Mouse (Mus musculus): ENCODE measurements around the gene Arih2. TPM values are rescaled to one million over a fixed set of nuclear protein-coding genes. Genes with fewer than 3 reads are reported as not detected.

Gene Arih2
- 44.3 and 46.7 TPM in 2 replicates for polyA plus RNA-seq (2015; fragmentation: Nextera tagmentation; extraction: Ambion mirVana)

- no peaks in the 10 kb centered on the region for H3K9me3 ChIP-seq (ENCODE audit: control insufficient read depth, low read length)
- peak within 1 kb of the TSS; percentile 86 for H3K9ac ChIP-seq (ENCODE audit: low read length)
- H3K4me2 ChIP-seq (ENCODE audit: low read depth, low read length), result peak within 1 kb of the TSS; percentile 81
- H3K4me1 ChIP-seq (replicated peaks; ENCODE audit: control insufficient read depth, insufficient read depth, low read length), result peaks cover 13% of the 10 kb centered on the region
- peaks cover 2% of the 10 kb centered on the region; the same call in 1 of the 2 replicates for H3K36me3 ChIP-seq (ENCODE audit: control insufficient read depth, insufficient read depth, low read length)
- WGBS, result under 1% methylated on average over 107 of the region's 112 CpGs
- H3K27me3 ChIP-seq (ENCODE audit: control insufficient read depth, insufficient read depth, low read depth, low read length), result no peaks in the 10 kb centered on the region
- H3K4me3 ChIP-seq (ENCODE audit: low read length), result peak within 1 kb of the TSS; percentile 71
- H3K27ac ChIP-seq (ENCODE audit: low read length), result peak within 1 kb of the TSS; percentile 56
- ATAC-seq (ENCODE audit: low read depth), result peak; percentile 99
Measured at GRCm38 (mm10) chr9:108648611-108649560, at the start of gene Arih2. Gene Arih2, minus strand, starts transcription at chr9:108649386.

- no peaks in the 10 kb centered on the region for H3K36me3 ChIP-seq (ENCODE audit: control insufficient read depth, insufficient read depth, low read length)
- H3K27ac ChIP-seq (ENCODE audit: low read length), result no peak overlapping the region
- no peaks in the 10 kb centered on the region for H3K27me3 ChIP-seq (ENCODE audit: control insufficient read depth, insufficient read depth, low read depth, low read length)
- ATAC-seq (ENCODE audit: low read depth), result no peak
- no peak overlapping the region for H3K9ac ChIP-seq (ENCODE audit: low read length)
- WGBS, result 86% methylated on average over 1 of the region's 1 CpGs
- H3K9me3 ChIP-seq (ENCODE audit: control insufficient read depth, low read length), result no peaks in the 10 kb centered on the region
- peaks cover 15% of the 10 kb centered on the region for H3K4me1 ChIP-seq (replicated peaks; ENCODE audit: control insufficient read depth, insufficient read depth, low read length)
- no peak overlapping the region for H3K4me3 ChIP-seq (ENCODE audit: low read length)
- no peak overlapping the region for H3K4me2 ChIP-seq (ENCODE audit: low read depth, low read length)
Measured at GRCm38 (mm10) chr9:108694533-108694932, 45.3 kb upstream of the Arih2 start.

- WGBS, result 76% methylated on average over 4 of the region's 4 CpGs
- Histone ChIP-seq H3K36me3 (ENCODE audit: control insufficient read depth, insufficient read depth, low read length) (no peaks in the 10 kb centered on the region), H3K27ac (ENCODE audit: low read length) (no peak overlapping the region), H3K9ac (ENCODE audit: low read length) (no peak overlapping the region), H3K27me3 (ENCODE audit: control insufficient read depth, insufficient read depth, low read depth, low read length) (no peaks in the 10 kb centered on the region), H3K9me3 (ENCODE audit: control insufficient read depth, low read length) (no peaks in the 10 kb centered on the region), H3K4me1 (replicated peaks; ENCODE audit: control insufficient read depth, insufficient read depth, low read length) (peaks cover 15% of the 10 kb centered on the region), H3K4me2 (ENCODE audit: low read depth, low read length) (peak overlapping the region; percentile 29; the same call in 1 of the 2 replicates), H3K4me3 (ENCODE audit: low read length) (no peak overlapping the region)
- ATAC-seq (ENCODE audit: low read depth), result no peak
Measured at GRCm38 (mm10) chr9:108693946-108694345, 44.8 kb upstream of the Arih2 start.

GRCm38 (mm10) chr9:108692226-108693041 is 43.2 kb upstream of the Arih2 start:
- peak; percentile 72 for ATAC-seq (ENCODE audit: low read depth)
- Histone ChIP-seq H3K27me3 (ENCODE audit: control insufficient read depth, insufficient read depth, low read depth, low read length) (no peaks in the 10 kb centered on the region), H3K9me3 (ENCODE audit: control insufficient read depth, low read length) (no peaks in the 10 kb centered on the region), H3K4me1 (replicated peaks; ENCODE audit: control insufficient read depth, insufficient read depth, low read length) (peaks cover 17% of the 10 kb centered on the region), H3K27ac (ENCODE audit: low read length) (peak overlapping the region; percentile 50), H3K9ac (ENCODE audit: low read length) (peak overlapping the region; percentile 78), H3K36me3 (ENCODE audit: control insufficient read depth, insufficient read depth, low read length) (no peaks in the 10 kb centered on the region), H3K4me2 (ENCODE audit: low read depth, low read length) (peak overlapping the region; percentile 98), H3K4me3 (ENCODE audit: low read length) (peak overlapping the region; percentile 80)
- under 1% methylated on average over 92 of the region's 92 CpGs for WGBS

- Histone ChIP-seq H3K36me3 (ENCODE audit: control insufficient read depth, insufficient read depth, low read length) (no peaks in the 10 kb centered on the region), H3K9me3 (ENCODE audit: control insufficient read depth, low read length) (no peaks in the 10 kb centered on the region), H3K4me1 (replicated peaks; ENCODE audit: control insufficient read depth, insufficient read depth, low read length) (peaks cover 17% of the 10 kb centered on the region), H3K4me2 (ENCODE audit: low read depth, low read length) (peak overlapping the region; percentile 98), H3K27ac (ENCODE audit: low read length) (peak overlapping the region; percentile 50), H3K4me3 (ENCODE audit: low read length) (peak overlapping the region; percentile 80), H3K27me3 (ENCODE audit: control insufficient read depth, insufficient read depth, low read depth, low read length) (no peaks in the 10 kb centered on the region), H3K9ac (ENCODE audit: low read length) (peak overlapping the region; percentile 78)
- peak; percentile 95 for ATAC-seq (ENCODE audit: low read depth)
- under 1% methylated on average over 40 of the region's 42 CpGs for WGBS
Measured at GRCm38 (mm10) chr9:108691846-108692225, 42.6 kb upstream of the Arih2 start.

GRCm38 (mm10) chr9:108691371-108691770 is 42.2 kb upstream of the Arih2 start:
- no peaks in the 10 kb centered on the region for H3K36me3 ChIP-seq (ENCODE audit: control insufficient read depth, insufficient read depth, low read length)
- peak overlapping the region; percentile 50 for H3K27ac ChIP-seq (ENCODE audit: low read length)
- no peak for ATAC-seq (ENCODE audit: low read depth)
- peak overlapping the region; percentile 78 for H3K9ac ChIP-seq (ENCODE audit: low read length)
- H3K4me2 ChIP-seq (ENCODE audit: low read depth, low read length), result peak overlapping the region; percentile 98
- H3K4me1 ChIP-seq (replicated peaks; ENCODE audit: control insufficient read depth, insufficient read depth, low read length), result peaks cover 17% of the 10 kb centered on the region
- no peaks in the 10 kb centered on the region for H3K9me3 ChIP-seq (ENCODE audit: control insufficient read depth, low read length)
- H3K4me3 ChIP-seq (ENCODE audit: low read length), result peak overlapping the region; percentile 80
- no peaks in the 10 kb centered on the region for H3K27me3 ChIP-seq (ENCODE audit: control insufficient read depth, insufficient read depth, low read depth, low read length)
- WGBS, result 62% methylated on average over 8 of the region's 8 CpGs

GRCm38 (mm10) chr9:108690914-108691313 is 41.7 kb upstream of the Arih2 start:
- Histone ChIP-seq H3K36me3 (ENCODE audit: control insufficient read depth, insufficient read depth, low read length) (no peaks in the 10 kb centered on the region), H3K27me3 (ENCODE audit: control insufficient read depth, insufficient read depth, low read depth, low read length) (no peaks in the 10 kb centered on the region), H3K4me1 (replicated peaks; ENCODE audit: control insufficient read depth, insufficient read depth, low read length) (peaks cover 17% of the 10 kb centered on the region), H3K4me2 (ENCODE audit: low read depth, low read length) (no peak overlapping the region), H3K9me3 (ENCODE audit: control insufficient read depth, low read length) (no peaks in the 10 kb centered on the region), H3K4me3 (ENCODE audit: low read length) (no peak overlapping the region), H3K9ac (ENCODE audit: low read length) (no peak overlapping the region), H3K27ac (ENCODE audit: low read length) (no peak overlapping the region)
- ATAC-seq (ENCODE audit: low read depth), result no peak
- WGBS, result 88% methylated on average over 6 of the region's 6 CpGs

- peaks cover 17% of the 10 kb centered on the region for H3K4me1 ChIP-seq (replicated peaks; ENCODE audit: control insufficient read depth, insufficient read depth, low read length)
- no peak overlapping the region for H3K4me3 ChIP-seq (ENCODE audit: low read length)
- no peaks in the 10 kb centered on the region for H3K9me3 ChIP-seq (ENCODE audit: control insufficient read depth, low read length)
- H3K27me3 ChIP-seq (ENCODE audit: control insufficient read depth, insufficient read depth, low read depth, low read length), result no peaks in the 10 kb centered on the region
- no peaks in the 10 kb centered on the region for H3K36me3 ChIP-seq (ENCODE audit: control insufficient read depth, insufficient read depth, low read length)
- WGBS, result 85% methylated on average over 1 of the region's 1 CpGs
- no peak overlapping the region for H3K27ac ChIP-seq (ENCODE audit: low read length)
- ATAC-seq (ENCODE audit: low read depth), result no peak
- no peak overlapping the region for H3K9ac ChIP-seq (ENCODE audit: low read length)
- H3K4me2 ChIP-seq (ENCODE audit: low read depth, low read length), result no peak overlapping the region
Measured at GRCm38 (mm10) chr9:108689993-108690392, 40.8 kb upstream of the Arih2 start.

GRCm38 (mm10) chr9:108689106-108689505 is 39.9 kb upstream of the Arih2 start, which contains the start of gene Prkar2a:
Gene Prkar2a, plus strand, starts transcription at chr9:108689314.
- H3K36me3 ChIP-seq (ENCODE audit: control insufficient read depth, insufficient read depth, low read length), result no peaks in the 10 kb centered on the region
- no peak within 1 kb of the TSS for H3K4me3 ChIP-seq (ENCODE audit: low read length)
- ATAC-seq (ENCODE audit: low read depth), result no peak
- H3K4me1 ChIP-seq (replicated peaks; ENCODE audit: control insufficient read depth, insufficient read depth, low read length), result peaks cover 15% of the 10 kb centered on the region
- no peak within 1 kb of the TSS for H3K9ac ChIP-seq (ENCODE audit: low read length)
- no peaks in the 10 kb centered on the region for H3K9me3 ChIP-seq (ENCODE audit: control insufficient read depth, low read length)
- H3K27ac ChIP-seq (ENCODE audit: low read length), result peak within 1 kb of the TSS; percentile 0; the same call in 1 of the 2 replicates
- no peaks in the 10 kb centered on the region for H3K27me3 ChIP-seq (ENCODE audit: control insufficient read depth, insufficient read depth, low read depth, low read length)
- H3K4me2 ChIP-seq (ENCODE audit: low read depth, low read length), result no peak within 1 kb of the TSS
- WGBS, result 76% methylated on average over 1 of the region's 1 CpGs
